Mouse (Mus musculus): Measurements from ENCODE around the gene Olfr860.

DNA sequence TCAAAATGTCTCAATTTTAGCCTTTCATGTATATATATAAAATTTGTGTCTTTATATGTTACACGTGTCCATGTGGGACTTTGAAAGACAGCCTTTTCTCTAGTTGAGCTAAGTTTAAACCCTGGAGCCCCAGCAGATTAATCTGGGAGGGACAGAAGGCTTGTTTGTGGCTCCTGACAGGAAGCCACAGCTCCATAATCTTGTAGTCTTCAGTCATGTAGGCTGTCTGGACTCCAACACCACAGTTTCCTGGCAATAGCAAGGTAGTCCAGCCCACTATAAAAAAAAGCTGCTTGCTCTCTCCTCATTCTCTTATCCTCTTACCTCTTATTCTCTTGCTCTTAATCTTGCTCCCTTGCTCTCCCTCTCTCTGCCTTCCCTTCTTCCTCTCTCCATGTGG lies 46.5 kb downstream of the Olfr860 start:
- no peak for TF ChIP-seq POLR2A (IDR thresholded peaks at IDR 0.05; ENCODE audit: control insufficient read depth, extremely low read depth, insufficient read depth, low read length, poor library complexity)
- TF ChIP-seq CTCF (IDR thresholded peaks at IDR 0.05; ENCODE audit: borderline replicate concordance, control insufficient read depth, extremely low read depth, insufficient read depth, low read length, poor library complexity), result no peak
